Mouse (Mus musculus) kidney, embryonic 16.5 days (tissue): ENCODE results near the gene Icmt. TPM values are rescaled to one million over a fixed set of nuclear protein-coding genes. Genes with fewer than 3 reads are reported as not detected.

Experiments
- ATAC-seq: fragments of 200-750 bp; cut with Nextera tagmentation; 2 replicates; pipeline ENCODE4 v1.8.0; 2017; ENCODE audit warnings: moderate TSS enrichment; ENCODE audit not compliant: low FRiP score, low TSS enrichment
- H3K27ac ChIP-seq: fragments of 300-500 bp; sonication (generic); 2 replicates; pipeline ENCODE4 v1.5.1; 2014; ENCODE audit warnings: low read length
- H3K27me3 ChIP-seq: fragments of 300-500 bp; sonication (generic); 2 replicates; pipeline ENCODE4 v1.6.1; 2014; ENCODE audit warnings: low read length, control low read depth, mixed read lengths; ENCODE audit not compliant: insufficient read depth
- H3K36me3 ChIP-seq: fragments of 300-500 bp; sonication (generic); 2 replicates; pipeline ENCODE4 v1.6.1; 2014; ENCODE audit warnings: low read length, control low read depth, mixed read lengths; ENCODE audit not compliant: insufficient read depth
- H3K4me1 ChIP-seq: fragments of 300-500 bp; sonication (generic); 2 replicates; pipeline ENCODE4 v1.6.1; 2014; ENCODE audit warnings: low read length, control low read depth, mixed read lengths; ENCODE audit not compliant: insufficient read depth
- H3K4me2 ChIP-seq: fragments of 300-500 bp; sonication (generic); replicated peaks from 2 replicates; pipeline ENCODE4 v1.6.1; 2014; ENCODE audit warnings: low read depth, low read length
- H3K4me3 ChIP-seq: fragments of 300-500 bp; sonication (generic); 2 replicates; pipeline ENCODE4 v1.5.1; 2014; ENCODE audit warnings: mild to moderate bottlenecking, low read length
- H3K9ac ChIP-seq: fragments of 300-500 bp; sonication (generic); replicated peaks from 2 replicates; pipeline ENCODE4 v1.6.1; 2014; ENCODE audit warnings: low read length
- H3K9me3 ChIP-seq: fragments of 300-500 bp; sonication (generic); 2 replicates; pipeline ENCODE4 v1.6.1; 2016; ENCODE audit warnings: low read length, control low read depth
- WGBS: fragments of 180-500 bp; shearing (Covaris S2); extraction: QIAGEN DNeasy Blood & Tissue Kit; methylation state at CpG from one replicate; pipeline ENCODE4 v1.1.7; 2014; 5-methylcytosine and 5-hydroxymethylcytosine counted together
- polyA plus RNA-seq: library from polyadenylated mRNA; unstranded; fragments of >200 nt; fragmentation: Nextera tagmentation; extraction: Ambion mirVana; gene quantifications from 2 replicates; pipeline ENCODE4 v1.2.1, GENCODE M21; 2015

The Icmt gene
- polyA plus RNA-seq, 1 experiment from 2014 or later: 32.6 TPM

GRCm38 (mm10) chr4:152264867-152265568 lies 32.0 kb upstream of the Icmt start:
- H3K9me3 ChIP-seq: no peaks in the 10 kb centered on the region
- no peaks in the 10 kb centered on the region for H3K27me3 ChIP-seq
- 0 out of 2 replicates have a peak, but pooled peaks cover 5% of the 10 kb centered on the region for H3K36me3 ChIP-seq
- H3K9ac ChIP-seq: no peak overlapping the region
- no peak for ATAC-seq
- 92% methylated on average over 9 of the region's 9 CpGs for WGBS
- H3K4me2 ChIP-seq: no peak overlapping the region
- no peak overlapping the region for H3K4me3 ChIP-seq
- no peak overlapping the region for H3K27ac ChIP-seq
- H3K4me1 ChIP-seq: peaks cover 35% of the 10 kb centered on the region

GRCm38 (mm10) chr4:152265791-152266190 lies 31.2 kb upstream of the Icmt start:
- no peaks in the 10 kb centered on the region for H3K9me3 ChIP-seq
- WGBS: 73% methylated on average over 5 of the region's 5 CpGs
- no peak overlapping the region for H3K4me2 ChIP-seq
- no peak for ATAC-seq
- no peak overlapping the region for H3K27ac ChIP-seq
- H3K9ac ChIP-seq: no peak overlapping the region
- peaks cover 35% of the 10 kb centered on the region for H3K4me1 ChIP-seq
- H3K36me3 ChIP-seq: 0 out of 2 replicates have a peak, but pooled peaks cover 5% of the 10 kb centered on the region
- H3K4me3 ChIP-seq: no peak overlapping the region
- no peaks in the 10 kb centered on the region for H3K27me3 ChIP-seq

DNA sequence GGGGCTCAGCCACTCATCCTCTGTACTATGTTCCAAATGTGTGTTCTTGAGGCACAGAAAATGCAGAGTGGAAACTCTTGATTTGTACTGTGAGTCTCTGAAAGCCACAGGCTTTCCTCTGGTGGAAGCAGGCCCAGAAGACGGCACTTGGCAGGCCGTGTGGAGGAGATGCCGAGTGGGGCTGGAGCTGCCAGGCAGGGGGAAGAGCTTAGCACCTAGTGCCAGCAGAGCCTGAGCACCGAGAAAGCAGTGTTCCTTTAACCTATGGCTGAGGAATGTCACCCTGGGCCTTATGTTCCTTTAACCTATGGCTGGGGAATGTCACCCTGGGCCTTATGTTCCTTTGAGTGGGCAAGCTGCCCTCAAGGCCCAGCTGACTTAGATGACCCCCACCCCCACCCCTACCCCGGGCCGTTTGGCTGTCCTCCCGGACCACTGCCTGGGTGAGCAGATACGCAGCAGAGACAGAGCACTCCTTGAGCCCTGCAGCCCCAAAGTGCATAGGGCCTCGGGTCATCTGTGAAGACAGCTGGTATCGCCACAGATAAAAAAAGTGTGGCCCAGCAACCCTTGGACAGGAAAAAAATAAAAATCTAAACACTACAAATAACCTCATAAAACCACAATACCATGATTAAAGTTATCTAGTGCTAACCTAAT lies 30.7 kb upstream of the Icmt start:
- Histone ChIP-seq H3K9ac (no peak overlapping the region), H3K4me1 (peaks cover 34% of the 10 kb centered on the region), H3K9me3 (no peaks in the 10 kb centered on the region), H3K4me2 (no peak overlapping the region), H3K27me3 (no peaks in the 10 kb centered on the region), H3K27ac (no peak overlapping the region), H3K4me3 (no peak overlapping the region), H3K36me3 (0 out of 2 replicates have a peak, but pooled peaks cover 5% of the 10 kb centered on the region)
- 45% methylated on average over 10 of the region's 10 CpGs for WGBS
- ATAC-seq: no peak

- peaks cover 34% of the 10 kb centered on the region for H3K4me1 ChIP-seq
- H3K27ac ChIP-seq: no peak overlapping the region
- WGBS: 55% methylated on average over 13 of the region's 13 CpGs
- no peak for ATAC-seq
- 0 out of 2 replicates have a peak, but pooled peaks cover 5% of the 10 kb centered on the region for H3K36me3 ChIP-seq
- H3K4me3 ChIP-seq: no peak overlapping the region
- no peak overlapping the region for H3K4me2 ChIP-seq
- 0 out of 2 replicates have a peak overlapping the region, but pooled peaks have one; percentile 10 for H3K9ac ChIP-seq
- no peaks in the 10 kb centered on the region for H3K27me3 ChIP-seq
- H3K9me3 ChIP-seq: no peaks in the 10 kb centered on the region
Measured at GRCm38 (mm10) chr4:152267748-152268369, 29.2 kb upstream of the Icmt start.

GRCm38 (mm10) chr4:152269967-152270366 lies 27.1 kb upstream of the Icmt start:
- Histone ChIP-seq H3K9me3 (no peaks in the 10 kb centered on the region), H3K4me3 (no peak overlapping the region), H3K27me3 (no peaks in the 10 kb centered on the region), H3K4me2 (no peak overlapping the region), H3K36me3 (0 out of 2 replicates have a peak, but pooled peaks cover 5% of the 10 kb centered on the region), H3K4me1 (peaks cover 37% of the 10 kb centered on the region), H3K9ac (no peak overlapping the region), H3K27ac (no peak overlapping the region)
- no peak for ATAC-seq
- 87% methylated on average over 13 of the region's 13 CpGs for WGBS

DNA sequence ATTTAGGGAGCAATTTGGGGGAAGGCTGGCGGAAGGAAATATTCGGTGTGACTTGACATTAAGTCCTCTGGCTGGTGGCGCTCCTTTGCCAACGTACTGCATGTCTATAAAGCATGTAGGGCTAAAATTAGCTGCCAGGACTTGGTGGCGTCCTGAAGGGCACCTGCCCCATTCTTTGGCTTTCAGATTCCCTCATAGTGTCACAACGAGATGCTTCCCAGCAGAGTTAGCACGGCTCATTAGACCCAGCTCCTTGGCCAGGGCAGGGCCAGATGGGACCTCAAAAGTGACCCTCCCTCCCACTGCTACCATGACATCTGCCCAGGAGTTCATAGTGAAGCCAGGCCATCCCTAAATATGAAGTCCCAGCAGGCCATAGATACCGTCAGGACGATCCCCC lies 26.4 kb upstream of the Icmt start:
- no peaks in the 10 kb centered on the region for H3K9me3 ChIP-seq
- H3K4me3 ChIP-seq: no peak overlapping the region
- WGBS: 64% methylated on average over 9 of the region's 9 CpGs
- no peak overlapping the region for H3K9ac ChIP-seq
- ATAC-seq: no peak
- H3K27ac ChIP-seq: no peak overlapping the region
- H3K4me2 ChIP-seq: no peak overlapping the region
- peaks cover 40% of the 10 kb centered on the region for H3K4me1 ChIP-seq
- no peaks in the 10 kb centered on the region for H3K36me3 ChIP-seq
- no peaks in the 10 kb centered on the region for H3K27me3 ChIP-seq

DNA sequence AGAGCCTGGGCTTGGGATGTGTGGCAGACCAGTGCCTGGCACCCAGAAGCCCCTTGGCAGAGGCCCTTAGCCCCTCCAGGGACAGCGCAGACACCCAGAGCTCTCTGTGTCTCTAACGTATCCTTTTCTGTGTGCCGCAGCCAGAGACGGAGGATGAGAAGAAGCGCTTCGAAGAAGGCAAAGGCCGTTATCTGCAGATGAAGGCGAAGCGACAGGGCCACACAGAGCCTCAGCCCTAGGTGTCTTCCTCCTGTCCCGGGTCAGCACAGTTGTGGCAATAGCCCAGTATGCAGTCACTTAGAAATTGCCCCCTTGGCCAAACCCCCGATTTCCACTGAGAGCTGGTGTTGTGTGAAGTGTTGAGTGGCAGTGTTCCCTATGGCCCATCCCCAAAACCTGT lies 25.7 kb upstream of the Icmt start:
- Histone ChIP-seq H3K4me1 (peaks cover 40% of the 10 kb centered on the region), H3K4me3 (no peak overlapping the region), H3K36me3 (no peaks in the 10 kb centered on the region), H3K4me2 (no peak overlapping the region), H3K27ac (no peak overlapping the region), H3K27me3 (no peaks in the 10 kb centered on the region), H3K9me3 (no peaks in the 10 kb centered on the region), H3K9ac (no peak overlapping the region)
- ATAC-seq: no peak
- WGBS: 92% methylated on average over 11 of the region's 11 CpGs

DNA sequence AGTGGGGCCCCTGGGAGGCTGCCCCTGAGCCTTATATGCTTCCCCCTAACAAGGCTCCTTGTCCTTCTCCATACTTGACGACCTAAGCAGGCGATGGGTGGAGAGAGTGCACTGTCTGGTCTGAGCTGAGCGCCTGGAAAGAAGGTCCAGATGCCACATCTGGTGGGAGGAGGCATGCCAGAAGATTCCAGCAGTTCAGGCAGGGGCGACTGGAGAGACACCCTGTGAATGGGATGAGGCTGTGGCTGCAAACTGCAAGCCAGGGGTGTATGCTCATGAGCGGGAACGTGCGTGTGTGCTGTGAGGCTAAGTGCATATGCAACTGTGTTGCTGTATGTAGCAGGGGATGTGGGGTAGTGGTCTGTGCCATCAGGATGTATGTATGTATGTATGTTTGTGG lies 25.0 kb upstream of the Icmt start:
- H3K4me2 ChIP-seq: no peak overlapping the region
- H3K4me3 ChIP-seq: no peak overlapping the region
- peaks cover 40% of the 10 kb centered on the region for H3K4me1 ChIP-seq
- H3K9ac ChIP-seq: 0 out of 2 replicates have a peak overlapping the region, but pooled peaks have one; percentile 23
- ATAC-seq: no peak
- H3K36me3 ChIP-seq: no peaks in the 10 kb centered on the region
- 58% methylated on average over 7 of the region's 7 CpGs for WGBS
- H3K27ac ChIP-seq: no peak overlapping the region; the same call in 1 of the 2 replicates
- H3K27me3 ChIP-seq: no peaks in the 10 kb centered on the region
- H3K9me3 ChIP-seq: no peaks in the 10 kb centered on the region

DNA sequence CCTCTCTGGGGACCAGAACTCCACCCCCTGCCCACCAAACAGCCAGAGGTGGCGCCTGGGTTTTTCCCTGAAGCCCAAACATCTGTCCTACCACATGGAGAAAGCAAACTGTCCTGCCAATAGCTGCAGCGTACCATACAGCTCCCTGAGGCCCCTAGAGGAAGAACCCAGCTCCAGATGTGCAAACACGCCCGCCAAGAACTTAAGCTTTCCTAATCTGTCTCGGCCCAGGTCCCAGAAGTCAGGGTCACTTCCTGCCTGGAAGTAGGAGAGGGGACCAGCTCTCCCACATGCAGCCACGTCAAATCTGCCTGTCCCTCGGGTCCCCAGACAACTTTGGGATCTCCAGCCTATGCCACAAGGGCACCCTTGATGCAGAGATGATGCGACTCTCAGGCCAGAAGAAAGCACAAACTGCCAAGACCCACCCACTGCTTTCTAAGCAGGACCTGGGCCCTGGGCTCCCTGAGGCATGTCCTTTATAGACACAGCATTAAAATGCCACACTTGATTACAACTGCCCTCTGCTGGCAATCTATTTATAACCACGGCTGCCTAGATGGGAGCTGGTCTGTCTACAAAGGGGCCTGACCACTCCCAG lies 24.5 kb upstream of the Icmt start:
- no peak overlapping the region for H3K4me3 ChIP-seq
- no peak overlapping the region for H3K9ac ChIP-seq
- no peaks in the 10 kb centered on the region for H3K9me3 ChIP-seq
- H3K27ac ChIP-seq: peak overlapping the region; percentile 81
- WGBS: 13% methylated on average over 9 of the region's 9 CpGs
- H3K36me3 ChIP-seq: no peaks in the 10 kb centered on the region
- H3K4me1 ChIP-seq: peaks cover 37% of the 10 kb centered on the region
- H3K4me2 ChIP-seq: no peak overlapping the region
- no peaks in the 10 kb centered on the region for H3K27me3 ChIP-seq
- no peak; the same call in none of the 2 replicates for ATAC-seq
